Mouse (Mus musculus): ENCODE measurements around the gene Erbb3.

The Erbb3 gene

GRCm38 (mm10) chr10:128526366-128527356 is 62.8 kb downstream of the Erbb3 start:
- DNase-seq (ENCODE audit: low spot score), result no peak

GRCm38 (mm10) chr10:128525671-128526308 is 63.7 kb downstream of the Erbb3 start, which contains the start of gene Esyt1:
Gene Esyt1 (minus strand): TSS chr10:128525871.
- DNase-seq (ENCODE audit: low spot score), result peak; percentile 99

- DNase-seq (ENCODE audit: low spot score), result peak; percentile 40
Measured at GRCm38 (mm10) chr10:128524732-128525662, 64.5 kb downstream of the Erbb3 start.

GRCm38 (mm10) chr10:128524111-128524731 is 65.2 kb downstream of the Erbb3 start:
- no peak for DNase-seq (ENCODE audit: low spot score)

- no peak for DNase-seq (ENCODE audit: low spot score)
Measured at GRCm38 (mm10) chr10:128522351-128522750, 67.1 kb downstream of the Erbb3 start.

- DNase-seq (ENCODE audit: low spot score), result no peak
Measured at GRCm38 (mm10) chr10:128520591-128520990, 68.9 kb downstream of the Erbb3 start.

- DNase-seq (ENCODE audit: low spot score), result no peak
Measured at GRCm38 (mm10) chr10:128518833-128519232, 70.6 kb downstream of the Erbb3 start.

Measured in adipocyte (in vitro differentiated cells).